Mouse (Mus musculus): ENCODE data around the gene Zfr.
"Not testable (repeated sequence)": the region's sequence is repeated elsewhere in the genome, so short reads cannot be mapped to it uniquely, and the experiment has no call there.

Gene Zfr

GRCm38 (mm10) chr15:12216119-12216518 lies 98.5 kb downstream of the Zfr start:
- in situ Hi-C loops (cut with MboI): no loop called here

GRCm38 (mm10) chr15:12216798-12217197 lies 99.2 kb downstream of the Zfr start:
- in situ Hi-C loops (cut with MboI): no loop called here

- in situ Hi-C loops (cut with MboI): not testable (repeated sequence)
Measured at GRCm38 (mm10) chr15:12217332-12217731, 99.7 kb downstream of the Zfr start.

GRCm38 (mm10) chr15:12217849-12218248 lies 100.2 kb downstream of the Zfr start:
- in situ Hi-C loops (cut with MboI): no loop called here

- in situ Hi-C loops (cut with MboI): no loop called here
Measured at GRCm38 (mm10) chr15:12218583-12219382, 101.2 kb downstream of the Zfr start.

GRCm38 (mm10) chr15:12221131-12221530 lies 103.5 kb downstream of the Zfr start:
- in situ Hi-C loops (cut with MboI): no loop called here

- in situ Hi-C loops (cut with MboI): no loop called here
Measured at GRCm38 (mm10) chr15:12222564-12223302, 105.1 kb downstream of the Zfr start.

GRCm38 (mm10) chr15:12223393-12223792 lies 105.8 kb downstream of the Zfr start:
- in situ Hi-C loops (cut with MboI): no loop called here

GRCm38 (mm10) chr15:12224239-12224638 lies 106.6 kb downstream of the Zfr start:
- in situ Hi-C loops (cut with MboI): no loop called here

- in situ Hi-C loops (cut with MboI): no loop called here
Measured at GRCm38 (mm10) chr15:12225062-12225461, 107.4 kb downstream of the Zfr start.

GRCm38 (mm10) chr15:12226908-12227307 lies 109.3 kb downstream of the Zfr start:
- in situ Hi-C loops (cut with MboI): no loop called here

- in situ Hi-C loops (cut with MboI): no loop called here
Measured at GRCm38 (mm10) chr15:12227355-12227754, 109.7 kb downstream of the Zfr start.

- in situ Hi-C loops (cut with MboI): no loop called here
Measured at GRCm38 (mm10) chr15:12229603-12230242, 112.1 kb downstream of the Zfr start.

GRCm38 (mm10) chr15:12230243-12230935 lies 112.8 kb downstream of the Zfr start:
- in situ Hi-C loops (cut with MboI): no loop called here

GRCm38 (mm10) chr15:12231462-12231861 lies 113.8 kb downstream of the Zfr start:
- in situ Hi-C loops (cut with MboI): no loop called here

- in situ Hi-C loops (cut with MboI): no loop called here
Measured at GRCm38 (mm10) chr15:12232429-12232828, 114.8 kb downstream of the Zfr start.

GRCm38 (mm10) chr15:12233021-12233420 lies 115.4 kb downstream of the Zfr start:
- in situ Hi-C loops (cut with MboI): no loop called here
